Mouse (Mus musculus) embryonic facial prominence, embryonic 14.5 days (tissue): ENCODE measurements around the gene Gnai2. TPM values are rescaled to one million over a fixed set of nuclear protein-coding genes. Genes with fewer than 3 reads are reported as not detected.

Experiments
- ATAC-seq: fragments of 200-750 bp; cut with Nextera tagmentation; 2 replicates; pipeline ENCODE4 v1.8.0; 2017; ENCODE audit warnings: low read depth, moderate number of reproducible peaks, moderate TSS enrichment
- DNase-seq: peaks from one replicate; pipeline ENCODE4 v3.0.0-alpha.2; 2015; ENCODE audit warnings: low spot score
- H3K27ac ChIP-seq: fragments of 300-500 bp; sonication (generic); replicated peaks from 2 replicates; pipeline ENCODE4 v1.5.1; 2014; ENCODE audit warnings: low read depth, mild to moderate bottlenecking, low read length, moderate library complexity
- H3K27me3 ChIP-seq: fragments of 300-500 bp; sonication (generic); replicated peaks from 2 replicates; pipeline ENCODE4 v1.6.1; 2014; ENCODE audit warnings: low read length; ENCODE audit not compliant: control insufficient read depth, insufficient read depth
- H3K36me3 ChIP-seq: fragments of 300-500 bp; sonication (generic); 2 replicates; pipeline ENCODE4 v1.6.1; 2014; ENCODE audit warnings: low read length, mixed read lengths; ENCODE audit not compliant: control insufficient read depth, insufficient read depth
- H3K4me1 ChIP-seq: fragments of 300-500 bp; sonication (generic); 2 replicates; pipeline ENCODE4 v1.6.1; 2014; ENCODE audit warnings: antibody characterized with exemption, low read length; ENCODE audit not compliant: control insufficient read depth, insufficient read depth
- H3K4me2 ChIP-seq: fragments of 300-500 bp; sonication (generic); 2 replicates; pipeline ENCODE4 v1.6.1; 2014; ENCODE audit warnings: low read depth, mild to moderate bottlenecking, low read length, moderate library complexity, mixed read lengths
- H3K4me3 ChIP-seq: fragments of 300-500 bp; sonication (generic); 2 replicates; pipeline ENCODE4 v1.5.1; 2014; ENCODE audit warnings: low read depth, mild to moderate bottlenecking, low read length
- H3K9ac ChIP-seq: fragments of 300-500 bp; sonication (generic); 2 replicates; pipeline ENCODE4 v1.6.1; 2014; ENCODE audit warnings: low read depth, mild to moderate bottlenecking, low read length, moderate library complexity, mixed read lengths
- H3K9me3 ChIP-seq: fragments of 300-500 bp; sonication (generic); 2 replicates; pipeline ENCODE4 v1.6.1; 2016; ENCODE audit warnings: low read length; ENCODE audit not compliant: control insufficient read depth
- WGBS: fragments of 180-500 bp; shearing (Covaris S2); extraction: QIAGEN DNeasy Blood & Tissue Kit; methylation state at CpG from one replicate; pipeline ENCODE4 v1.1.7; 2014; 5-methylcytosine and 5-hydroxymethylcytosine counted together
- polyA plus RNA-seq: library from polyadenylated mRNA; unstranded; fragments of >200 nt; fragmentation: Nextera tagmentation; extraction: Ambion mirVana; gene quantifications from 2 replicates; pipeline ENCODE4 v1.2.1, GENCODE M21; 2014

Gene Gnai2
- polyA plus RNA-seq, 1 experiment from 2014 or later = 380 TPM

GRCm38 (mm10) chr9:107571534-107572326 is 63.4 kb downstream of the Gnai2 start:
- peaks cover 28% of the 10 kb centered on the region for H3K4me1 ChIP-seq
- 0 out of 2 replicates have a peak overlapping the region, but pooled peaks have one; percentile 20 for H3K9ac ChIP-seq
- ATAC-seq = no peak
- no peak for DNase-seq
- no peaks in the 10 kb centered on the region for H3K27me3 ChIP-seq
- no peak overlapping the region for H3K4me2 ChIP-seq
- no peak overlapping the region for H3K27ac ChIP-seq
- WGBS = 95% methylated on average over 22 of the region's 22 CpGs
- peaks cover 44% of the 10 kb centered on the region for H3K36me3 ChIP-seq
- no peaks in the 10 kb centered on the region for H3K9me3 ChIP-seq
- no peak overlapping the region for H3K4me3 ChIP-seq

- 94% methylated on average over 21 of the region's 21 CpGs for whole genome bisulfite sequencing
- Histone ChIP-seq H3K36me3 (peaks cover 50% of the 10 kb centered on the region), H3K4me1 (peaks cover 24% of the 10 kb centered on the region), H3K27ac (no peak overlapping the region), H3K4me3 (peak overlapping the region; percentile 52; the same call in 1 of the 2 replicates), H3K4me2 (peak overlapping the region; percentile 63), H3K27me3 (no peaks in the 10 kb centered on the region), H3K9ac (peak overlapping the region; percentile 66), H3K9me3 (no peaks in the 10 kb centered on the region)
- ATAC-seq (no peak), DNase-seq (no peak)
Observed at GRCm38 (mm10) chr9:107570845-107571244, 64.3 kb downstream of the Gnai2 start.

- ATAC-seq (no peak), DNase-seq (no peak)
- no peaks in the 10 kb centered on the region for H3K27me3 ChIP-seq
- H3K27ac ChIP-seq = peak overlapping the region; percentile 88; the same call in 1 of the 2 replicates
- H3K9ac ChIP-seq = peak overlapping the region; percentile 66
- peak overlapping the region; percentile 52 for H3K4me3 ChIP-seq
- 41% methylated on average over 13 of the region's 13 CpGs for WGBS
- H3K36me3 ChIP-seq = peaks cover 56% of the 10 kb centered on the region
- no peaks in the 10 kb centered on the region for H3K9me3 ChIP-seq
- H3K4me1 ChIP-seq = peaks cover 24% of the 10 kb centered on the region
- peak overlapping the region; percentile 63 for H3K4me2 ChIP-seq
Observed at GRCm38 (mm10) chr9:107570016-107570415, 65.2 kb downstream of the Gnai2 start.

GRCm38 (mm10) chr9:107569270-107569669 is 65.9 kb downstream of the Gnai2 start:
- peak overlapping the region; percentile 63 for H3K4me2 ChIP-seq
- WGBS = 0% methylated on average over 16 of the region's 23 CpGs
- ATAC-seq = peak; percentile 5
- H3K9ac ChIP-seq = peak overlapping the region; percentile 66
- H3K27ac ChIP-seq = peak overlapping the region; percentile 88
- H3K9me3 ChIP-seq = no peaks in the 10 kb centered on the region
- peaks cover 24% of the 10 kb centered on the region for H3K4me1 ChIP-seq
- H3K36me3 ChIP-seq = peaks cover 56% of the 10 kb centered on the region
- no peak for DNase-seq
- H3K4me3 ChIP-seq = peak overlapping the region; percentile 52
- no peaks in the 10 kb centered on the region for H3K27me3 ChIP-seq

GRCm38 (mm10) chr9:107568331-107569261 is 66.6 kb downstream of the Gnai2 start:
- Histone ChIP-seq H3K4me3 (peak overlapping the region; percentile 52), H3K9me3 (no peaks in the 10 kb centered on the region), H3K9ac (peak overlapping the region; percentile 66), H3K4me1 (peaks cover 31% of the 10 kb centered on the region), H3K4me2 (peak overlapping the region; percentile 63), H3K27me3 (no peaks in the 10 kb centered on the region), H3K36me3 (peaks cover 53% of the 10 kb centered on the region), H3K27ac (peak overlapping the region; percentile 88)
- under 1% methylated on average over 41 of the region's 41 CpGs for WGBS
- peak; percentile 87 for ATAC-seq
- peak; percentile 95 for DNase-seq

GRCm38 (mm10) chr9:107567702-107568319 is 67.4 kb downstream of the Gnai2 start, which contains the start of gene Hyal2:
Gene Hyal2, plus strand, starts transcription at chr9:107567945.
- peak within 1 kb of the TSS; percentile 66 for H3K9ac ChIP-seq
- ATAC-seq (no peak), DNase-seq (no peak)
- WGBS = 9% methylated on average over 18 of the region's 18 CpGs
- H3K9me3 ChIP-seq = no peaks in the 10 kb centered on the region
- H3K27me3 ChIP-seq = no peaks in the 10 kb centered on the region
- H3K36me3 ChIP-seq = peaks cover 45% of the 10 kb centered on the region
- H3K27ac ChIP-seq = peak within 1 kb of the TSS; percentile 88
- peak within 1 kb of the TSS; percentile 52 for H3K4me3 ChIP-seq
- peaks cover 32% of the 10 kb centered on the region for H3K4me1 ChIP-seq
- peak within 1 kb of the TSS; percentile 63 for H3K4me2 ChIP-seq

GRCm38 (mm10) chr9:107566855-107567254 is 68.3 kb downstream of the Gnai2 start:
- DNase-seq (no peak), ATAC-seq (no peak)
- H3K4me1 ChIP-seq = peaks cover 32% of the 10 kb centered on the region
- no peak overlapping the region for H3K4me3 ChIP-seq
- peaks cover 41% of the 10 kb centered on the region for H3K36me3 ChIP-seq
- WGBS = 51% methylated on average over 3 of the region's 3 CpGs
- peak overlapping the region; percentile 88 for H3K27ac ChIP-seq
- H3K4me2 ChIP-seq = 0 out of 2 replicates have a peak overlapping the region, but pooled peaks have one; percentile 63
- H3K9me3 ChIP-seq = no peaks in the 10 kb centered on the region
- no peaks in the 10 kb centered on the region for H3K27me3 ChIP-seq
- no peak overlapping the region for H3K9ac ChIP-seq
